Mouse (Mus musculus) c-Kit-positive CD71-positive TER-119-negative erythroid progenitor cells, embryonic 14.5 days (primary cell): Measurements from ENCODE around the gene Ctdspl.
A peak's percentile ranks its signal among the peaks of the same experiment; 100 is the strongest.

Experiments used
- DNase-seq: peaks from one replicate; pipeline ENCODE4 v3.0.0-alpha.2; 2013; ENCODE audit warnings: low read depth

Ctdspl gene

DNA sequence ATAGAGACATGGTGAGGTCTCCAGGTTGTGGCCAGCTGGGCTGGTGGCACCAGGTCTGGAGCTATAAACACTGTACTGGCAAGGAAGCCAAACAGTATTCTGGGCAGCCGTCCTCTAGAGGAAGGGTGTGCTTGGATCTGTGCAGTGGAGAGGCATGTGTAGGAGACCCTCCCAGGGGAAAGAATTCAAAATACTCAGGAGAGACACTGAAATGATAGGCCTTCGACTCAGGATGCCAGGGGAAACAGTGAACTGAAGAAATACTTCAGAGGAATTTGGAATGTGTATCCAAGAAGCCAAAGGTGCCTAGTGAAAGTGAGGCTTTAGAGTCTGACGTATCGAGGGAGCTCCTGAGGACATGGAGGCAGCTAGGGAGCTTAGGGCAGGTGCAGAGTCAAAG lies 23.4 kb downstream of the Ctdspl start:
- DNase-seq = no peak

DNA sequence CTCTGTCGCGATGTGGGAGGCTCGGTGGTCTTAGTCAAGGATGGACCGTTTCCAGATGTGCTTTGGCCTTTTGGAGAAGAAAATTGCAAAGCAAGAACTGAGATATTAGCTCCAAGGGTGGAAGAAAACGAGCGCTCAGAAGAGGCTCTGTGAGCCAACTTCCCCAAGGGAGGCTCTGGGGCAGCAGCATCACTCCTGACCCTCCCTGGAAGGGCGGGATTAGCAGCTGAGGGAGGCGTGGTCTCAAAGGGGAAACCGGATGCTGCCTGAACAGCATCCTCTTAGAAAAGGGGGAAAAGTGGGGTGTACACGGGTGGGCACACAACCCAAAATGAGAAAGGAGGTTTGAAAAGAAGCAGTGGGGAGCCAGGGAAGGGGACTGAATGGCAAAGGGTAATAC lies 23.8 kb downstream of the Ctdspl start:
- DNase-seq = no peak

DNA sequence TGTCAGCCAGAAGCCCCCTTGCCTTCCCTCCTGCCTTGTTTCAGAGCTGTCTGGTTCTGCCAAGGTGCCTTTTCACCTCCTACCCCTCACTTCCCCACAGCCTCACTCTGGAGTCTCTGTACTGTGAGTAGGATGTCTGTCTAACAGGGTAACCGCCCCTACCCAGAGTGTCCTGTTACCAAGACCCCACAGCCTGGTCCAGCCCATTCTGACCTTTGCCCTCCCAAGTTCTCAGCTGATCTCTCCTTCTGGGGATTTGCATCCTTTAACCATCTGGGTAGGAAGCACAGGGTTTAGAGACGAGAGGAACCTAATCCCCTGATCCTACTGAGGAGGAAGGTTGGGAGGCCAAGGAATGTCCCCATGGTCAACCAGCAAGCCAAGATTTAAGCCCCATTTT lies 24.5 kb downstream of the Ctdspl start:
- DNase-seq = no peak

DNA sequence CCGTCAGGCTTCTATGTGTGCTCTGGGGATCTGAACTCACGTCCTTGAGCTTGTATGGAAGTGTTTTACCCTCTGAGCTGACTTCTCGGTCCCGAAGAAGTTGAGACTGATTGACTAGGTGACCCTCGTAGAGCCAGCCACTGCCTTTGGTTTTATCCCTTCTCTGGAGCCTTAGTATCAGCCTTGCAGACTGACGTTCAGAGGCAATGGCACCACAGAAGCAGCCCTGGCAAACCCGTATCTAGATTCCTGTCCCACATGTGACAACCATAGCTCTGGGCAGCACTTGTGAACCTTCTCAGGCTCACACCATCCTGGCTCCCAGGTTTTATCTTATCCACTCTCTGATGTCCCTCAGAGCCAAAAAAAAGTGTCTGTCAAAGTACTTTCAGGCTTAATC lies 25.1 kb downstream of the Ctdspl start:
- DNase-seq = no peak

DNA sequence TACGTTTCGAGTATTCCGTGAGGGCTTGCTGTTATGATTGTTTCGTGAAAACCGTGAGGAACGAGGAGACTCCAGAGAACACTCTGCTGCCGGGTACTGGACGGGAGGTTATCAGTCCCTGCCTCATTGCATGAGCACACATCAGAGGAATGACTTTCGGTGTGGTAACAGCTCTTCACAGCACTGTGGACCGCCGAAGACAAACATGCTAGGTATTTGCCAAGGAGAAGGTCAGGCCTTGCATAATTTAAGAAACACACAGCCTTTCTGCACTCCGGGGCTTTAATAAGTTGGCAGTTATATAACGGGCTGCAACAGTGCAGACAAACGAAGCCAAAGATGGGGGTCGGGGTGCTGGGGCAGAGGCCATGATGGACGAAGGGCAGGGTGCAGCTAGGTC lies 25.9 kb downstream of the Ctdspl start:
- DNase-seq = no peak

DNA sequence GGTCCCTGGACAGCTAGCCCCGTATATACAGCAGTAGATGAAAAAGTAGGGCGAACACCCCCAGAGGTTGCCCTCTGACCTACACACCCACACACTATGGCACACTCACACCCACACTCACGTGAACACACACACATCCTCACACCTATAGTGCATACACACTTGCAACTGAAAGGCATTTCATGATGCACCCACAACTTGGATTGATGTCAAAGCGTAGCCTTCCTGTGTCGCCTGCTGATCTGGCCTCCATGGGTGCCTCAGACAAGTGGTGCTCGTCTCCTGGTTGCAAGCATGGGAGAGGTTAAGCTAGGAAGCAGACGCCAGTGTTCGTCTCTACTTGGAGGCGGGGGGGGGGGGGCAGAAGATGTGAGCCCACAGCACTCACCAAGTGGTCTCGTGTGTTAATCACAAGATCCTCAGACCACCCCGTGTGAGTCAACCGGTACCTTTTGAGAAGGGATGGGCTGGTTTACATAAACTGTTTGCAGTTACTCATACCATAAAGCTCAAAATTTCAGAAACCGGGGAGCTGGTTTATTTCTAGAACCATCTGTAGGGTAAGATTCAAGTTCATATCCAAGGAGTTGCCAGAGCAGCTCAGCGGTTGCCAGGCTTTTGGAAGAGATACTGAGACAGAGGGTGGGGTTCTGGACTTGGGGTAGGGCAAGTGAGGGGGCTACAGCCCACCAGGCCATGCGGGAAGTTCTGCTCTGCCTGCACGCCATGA lies 27.4 kb downstream of the Ctdspl start:
- DNase-seq = no peak

DNA sequence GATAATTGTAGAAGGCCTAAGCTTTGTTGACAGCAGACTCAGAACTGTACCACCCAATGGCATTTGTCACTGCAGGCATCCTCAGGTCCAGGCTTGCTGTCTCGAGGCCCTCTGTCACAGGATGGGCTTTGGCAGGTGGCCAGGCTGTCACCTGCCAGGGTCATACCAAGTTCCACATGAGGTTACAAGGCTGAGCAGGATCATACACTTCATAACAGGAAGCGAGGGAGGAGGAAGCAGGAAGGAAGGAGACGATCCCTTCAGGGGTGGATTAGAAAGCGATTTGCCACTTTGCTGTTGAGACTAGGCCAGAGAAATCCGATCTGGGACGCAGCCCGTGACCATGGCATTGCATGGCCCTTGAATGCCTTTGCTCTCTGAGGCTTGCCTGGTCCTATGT lies 32.5 kb downstream of the Ctdspl start:
- no peak for DNase-seq

DNA sequence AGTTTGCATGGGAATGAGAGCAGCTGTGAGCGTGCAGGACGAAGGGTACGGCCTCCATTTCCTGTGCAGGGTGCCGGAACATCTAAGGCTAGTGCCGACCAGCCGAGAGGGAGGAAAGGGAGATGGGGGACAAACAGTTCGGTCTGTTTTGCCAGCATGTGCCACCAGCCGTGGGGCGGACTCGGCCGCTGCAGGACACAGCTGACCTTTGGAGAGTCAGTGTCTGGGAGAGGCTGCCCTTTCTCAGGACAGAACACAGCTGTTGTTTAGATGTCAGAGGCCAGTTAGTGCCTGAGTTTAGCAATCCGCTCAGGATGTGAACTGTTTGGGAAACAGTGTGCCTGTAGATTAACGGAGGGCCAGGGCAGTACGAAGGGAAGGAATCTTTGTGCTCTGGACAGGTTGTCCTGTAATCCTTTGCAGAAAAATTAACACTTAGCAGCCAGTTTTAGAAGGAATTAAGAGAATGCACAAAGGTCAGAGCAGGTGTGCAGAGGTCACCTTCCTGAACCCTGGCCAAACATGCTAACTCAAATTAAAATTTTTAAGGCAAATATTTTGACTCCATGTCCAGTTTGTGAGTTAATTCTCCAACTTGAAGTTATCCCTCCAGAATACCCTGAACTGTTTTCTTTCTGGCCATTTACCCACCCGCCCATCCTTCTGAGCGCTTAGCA lies 34.3 kb downstream of the Ctdspl start:
- no peak for DNase-seq

DNA sequence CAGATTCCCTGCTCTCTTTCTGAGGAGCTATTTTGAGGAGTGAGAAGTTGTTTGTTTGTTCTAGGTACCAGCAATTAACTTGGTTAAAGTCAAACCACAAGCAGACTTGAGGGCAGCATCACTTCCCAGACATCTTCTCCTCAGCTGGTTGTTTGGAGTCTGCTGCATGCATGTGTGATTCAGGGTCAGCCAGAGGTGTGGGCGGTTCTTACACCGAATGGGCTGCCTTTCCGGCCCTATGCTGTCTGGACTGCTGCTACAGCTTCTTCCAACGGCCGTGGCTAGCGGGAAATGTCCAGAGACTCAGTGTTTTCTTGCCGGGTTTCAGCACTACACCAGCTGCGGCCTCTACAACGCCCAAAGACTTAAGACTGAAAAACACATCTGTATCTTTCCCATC lies 36.9 kb downstream of the Ctdspl start:
- DNase-seq = no peak

DNA sequence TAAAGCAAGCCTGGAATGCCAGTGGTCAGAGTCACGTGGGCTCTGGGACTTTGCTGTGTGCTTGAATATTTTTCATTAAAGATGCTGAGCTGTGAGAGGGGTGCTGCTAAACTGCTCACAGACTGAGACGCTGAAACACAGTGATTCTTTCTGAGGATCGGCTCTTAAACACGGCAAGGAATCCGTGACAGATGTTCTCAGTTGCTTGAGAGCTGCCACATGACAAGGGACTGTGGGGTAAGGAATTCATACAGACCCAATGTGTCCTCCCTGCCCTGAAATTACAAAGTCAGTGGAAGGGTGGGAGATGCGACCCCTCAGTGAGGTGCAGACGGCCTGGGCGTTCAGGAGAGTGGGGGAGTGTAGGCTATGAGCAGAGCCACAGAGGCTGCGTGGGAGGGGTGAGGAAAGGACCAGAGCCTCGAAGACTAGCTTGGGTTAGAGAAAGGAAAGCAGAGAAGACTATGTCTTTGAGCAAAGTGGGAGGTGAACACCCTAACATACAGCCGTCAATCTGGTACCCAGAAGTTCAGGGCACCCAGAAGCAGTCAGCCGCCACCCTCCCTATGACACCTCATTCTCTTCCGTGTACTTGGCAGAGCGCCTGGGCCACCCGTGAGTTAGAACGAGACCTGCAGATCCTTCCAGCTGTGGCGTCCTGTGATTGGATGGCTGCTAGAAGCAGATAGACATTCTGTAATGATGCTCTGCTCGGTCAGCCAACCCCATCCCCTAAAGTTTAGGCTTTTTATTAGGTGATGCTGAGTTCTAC lies 38.2 kb downstream of the Ctdspl start:
- DNase-seq = no peak

DNA sequence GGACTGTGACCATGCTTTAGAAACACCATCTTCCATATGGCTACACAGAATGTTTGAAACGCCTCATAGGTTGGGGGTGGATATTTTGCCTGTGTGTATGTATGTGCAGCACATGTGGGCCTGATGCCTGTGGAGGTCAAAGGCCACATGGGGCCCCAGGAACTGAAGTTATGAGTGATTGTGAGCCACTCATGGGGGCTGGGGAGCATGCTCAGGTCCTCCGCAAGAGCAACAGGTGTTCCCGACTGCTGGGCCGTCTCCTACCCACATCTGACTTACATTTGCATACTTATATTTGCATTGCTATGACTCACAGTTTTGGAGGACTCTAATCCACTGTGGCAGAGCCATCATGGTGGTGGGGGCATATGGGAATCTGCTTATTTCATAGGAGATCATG lies 43.6 kb downstream of the Ctdspl start:
- DNase-seq = no peak

DNA sequence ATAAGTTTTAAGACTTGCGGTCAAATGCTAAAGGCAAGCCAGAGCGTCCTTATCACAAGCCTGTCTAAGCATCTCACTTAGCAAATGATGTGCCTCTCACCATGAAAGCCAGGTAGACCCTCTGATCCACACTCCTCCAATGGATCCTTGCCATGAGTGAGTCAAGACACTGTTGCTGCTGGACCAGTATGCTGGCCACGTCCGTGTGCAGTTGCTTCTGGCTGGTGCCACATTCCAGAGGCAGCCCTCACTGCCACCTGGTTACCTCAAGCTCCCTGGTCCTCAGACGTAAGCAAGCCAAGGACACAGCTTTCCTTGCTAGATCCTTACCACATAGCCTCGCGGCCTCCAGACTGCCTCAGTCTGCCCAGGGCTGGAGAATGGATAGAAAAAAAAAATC lies 46.8 kb downstream of the Ctdspl start:
- DNase-seq = no peak

DNA sequence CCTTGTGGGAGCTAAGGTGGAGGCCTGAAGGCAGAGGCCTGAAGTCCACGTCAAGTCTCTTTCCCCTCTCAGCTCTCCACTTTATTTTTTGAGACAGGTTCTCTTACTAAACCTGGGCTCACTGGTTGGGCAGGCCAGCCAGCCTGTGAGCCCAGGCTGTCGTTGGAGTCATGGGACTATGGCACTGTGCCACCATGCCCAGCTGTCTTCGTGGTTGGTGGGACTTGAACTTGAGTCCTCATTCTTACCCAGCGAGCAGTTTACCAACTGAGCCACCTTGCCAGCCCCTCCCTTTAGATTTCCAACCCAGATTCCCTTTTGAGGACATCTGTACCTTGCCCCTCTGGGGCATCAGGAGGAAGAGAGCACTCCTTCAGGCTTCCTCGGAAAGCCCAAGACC lies 47.3 kb downstream of the Ctdspl start:
- no peak for DNase-seq

DNA sequence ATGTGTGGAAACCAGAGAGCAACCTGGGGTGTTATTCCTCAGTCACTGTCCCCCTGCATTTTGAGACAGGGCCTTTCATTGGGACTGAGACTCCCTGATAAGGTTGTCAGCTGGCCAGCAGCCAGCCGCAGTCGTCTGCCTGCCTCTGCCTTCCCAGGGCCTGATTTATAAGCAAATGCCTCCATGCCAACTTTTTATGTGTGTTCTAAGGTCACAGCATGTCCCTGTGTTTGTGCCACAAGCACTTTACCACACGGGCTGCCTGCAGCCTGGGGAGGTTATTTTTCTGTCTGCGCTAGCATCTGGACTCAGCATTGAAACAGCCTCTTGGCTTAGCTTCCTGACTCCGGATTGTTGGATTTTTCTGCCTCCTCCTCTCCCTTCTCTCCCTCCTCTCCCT lies 47.9 kb downstream of the Ctdspl start:
- DNase-seq = no peak

DNA sequence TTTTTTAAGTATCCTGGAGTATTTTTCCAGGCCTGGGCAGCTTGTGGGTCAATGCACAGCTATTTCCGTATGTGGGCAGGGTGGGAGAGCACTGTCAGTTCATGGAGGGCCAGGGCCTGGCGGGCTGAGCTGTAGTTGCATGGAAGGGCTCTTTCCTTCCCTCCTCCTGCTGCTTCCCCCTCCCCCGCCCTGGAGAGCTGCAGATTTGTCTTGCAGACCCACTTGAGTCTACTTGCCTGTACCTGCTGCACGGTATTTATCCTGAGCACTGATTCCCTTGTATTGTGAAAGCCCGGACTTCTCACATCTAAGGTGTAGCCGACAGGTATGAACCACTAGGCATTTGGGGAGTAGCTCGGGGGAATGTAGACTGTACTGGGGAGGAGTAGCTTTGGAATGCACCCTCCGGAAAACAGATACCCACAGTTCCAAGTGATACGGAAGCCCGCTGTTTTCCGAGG lies 49.0 kb downstream of the Ctdspl start:
- no peak for DNase-seq

DNA sequence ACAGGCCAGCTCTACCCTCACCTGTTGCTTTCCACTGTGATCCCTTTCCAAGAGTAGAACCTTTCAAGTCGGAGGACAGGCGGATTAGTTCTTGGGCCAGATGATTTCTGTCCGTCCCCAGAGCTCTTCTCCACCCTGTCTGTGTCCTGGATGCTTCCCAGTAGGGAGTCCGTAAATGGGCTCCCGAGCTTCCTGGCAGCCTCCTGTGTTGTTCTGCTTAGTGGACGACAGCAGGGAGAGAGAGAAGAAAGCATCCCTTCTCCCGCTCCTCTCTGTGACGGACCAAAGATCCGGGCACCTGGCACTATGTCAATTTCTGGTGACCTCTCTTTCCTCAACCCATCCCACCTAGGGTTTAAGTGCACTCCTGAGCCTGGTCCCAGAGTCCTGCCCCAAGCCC lies 49.5 kb downstream of the Ctdspl start:
- no peak for DNase-seq

DNA sequence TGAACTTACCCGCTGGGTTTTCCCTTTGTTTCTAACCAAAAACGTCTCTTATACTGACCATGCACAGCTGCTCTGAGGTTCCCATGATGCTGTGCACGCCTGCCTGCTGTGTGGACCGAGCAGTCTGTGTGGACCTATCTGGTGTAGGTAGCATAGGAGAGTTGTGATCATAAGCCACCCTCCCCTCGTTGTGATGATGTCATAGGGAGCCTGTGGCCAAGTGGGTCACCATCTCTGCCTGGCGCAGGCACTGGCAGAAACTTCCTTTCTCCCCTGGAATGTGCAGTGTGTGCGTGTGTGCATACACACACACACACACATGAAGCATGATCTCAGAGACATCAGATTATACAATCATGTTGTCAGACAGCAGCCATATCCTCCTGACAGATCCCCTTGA lies 50.3 kb downstream of the Ctdspl start:
- DNase-seq = no peak

DNA sequence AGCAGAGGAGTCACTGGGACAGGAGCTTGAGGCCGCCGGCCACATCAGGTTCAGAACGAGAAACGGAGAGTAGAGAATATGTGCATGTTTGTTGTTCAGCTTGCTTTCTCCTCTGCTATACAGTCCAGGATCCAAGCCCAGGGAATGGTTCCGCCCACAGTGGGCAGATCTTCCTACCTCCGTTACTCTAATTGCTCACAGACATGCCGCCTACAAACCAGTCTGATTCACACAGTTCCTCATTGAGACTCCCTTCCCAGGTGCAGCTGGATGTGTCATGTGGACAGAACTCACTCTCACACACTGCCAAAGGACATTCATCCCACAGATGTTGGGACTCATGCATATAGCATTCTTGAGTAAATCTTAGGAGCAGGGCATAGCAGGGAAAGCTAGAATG lies 51.2 kb downstream of the Ctdspl start:
- no peak for DNase-seq

DNA sequence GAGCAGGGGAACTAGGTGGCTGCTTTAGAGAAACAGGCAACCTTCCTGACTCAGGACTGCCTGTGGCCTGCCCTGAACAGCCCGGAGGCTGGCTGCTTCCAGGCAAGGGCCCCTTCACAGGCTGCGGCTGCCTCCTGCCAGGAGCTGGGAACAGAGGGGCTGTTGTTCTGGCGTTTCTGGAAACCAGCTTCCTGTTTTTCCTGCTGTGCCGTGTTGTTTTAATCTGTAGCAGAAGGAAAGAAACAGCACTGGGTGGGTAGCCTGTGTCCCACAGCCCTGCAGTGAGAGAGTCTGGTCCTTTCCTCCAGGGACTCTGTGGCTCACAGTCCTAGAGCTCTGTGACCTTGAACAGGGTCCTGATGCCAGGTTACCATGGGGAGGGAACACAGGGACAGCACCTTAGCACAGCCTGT lies 54.2 kb downstream of the Ctdspl start:
- DNase-seq = no peak

DNA sequence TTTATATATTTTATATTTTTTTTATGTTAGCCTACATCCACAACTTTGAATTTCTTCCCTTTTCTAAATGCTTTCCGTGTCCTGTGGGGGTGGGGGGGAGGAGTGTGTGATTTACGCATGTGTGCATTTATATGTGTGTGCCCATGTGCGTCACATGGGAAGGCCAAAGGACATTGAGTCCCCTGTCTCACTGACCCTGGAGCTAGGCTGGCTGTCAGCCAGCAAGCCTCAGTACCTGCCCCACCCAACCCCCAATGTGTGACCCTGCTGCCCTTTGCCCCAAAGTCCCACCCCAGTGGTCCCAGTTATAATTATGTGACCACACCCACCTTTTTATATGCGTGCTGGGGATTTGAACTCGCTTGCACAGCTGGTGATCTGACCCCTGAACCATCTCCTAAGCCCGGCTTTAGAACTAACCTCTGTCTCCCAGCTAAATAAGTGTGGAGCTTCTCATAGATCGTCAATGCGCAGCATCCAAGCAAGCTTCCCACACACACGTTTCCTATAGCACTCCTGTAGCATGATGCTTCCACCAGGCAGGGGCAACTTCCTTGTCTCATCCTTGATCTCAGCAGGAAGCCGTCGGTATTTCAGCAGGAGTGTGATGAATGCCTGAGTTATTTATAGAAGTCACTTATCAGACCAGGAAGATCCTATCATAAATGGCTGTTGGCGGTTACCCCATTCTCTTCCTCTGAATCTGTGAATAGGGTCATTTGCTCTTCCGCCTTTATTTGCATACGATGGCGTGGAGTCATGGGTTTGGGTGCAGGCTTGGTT lies 58.6 kb downstream of the Ctdspl start:
- no peak for DNase-seq

DNA sequence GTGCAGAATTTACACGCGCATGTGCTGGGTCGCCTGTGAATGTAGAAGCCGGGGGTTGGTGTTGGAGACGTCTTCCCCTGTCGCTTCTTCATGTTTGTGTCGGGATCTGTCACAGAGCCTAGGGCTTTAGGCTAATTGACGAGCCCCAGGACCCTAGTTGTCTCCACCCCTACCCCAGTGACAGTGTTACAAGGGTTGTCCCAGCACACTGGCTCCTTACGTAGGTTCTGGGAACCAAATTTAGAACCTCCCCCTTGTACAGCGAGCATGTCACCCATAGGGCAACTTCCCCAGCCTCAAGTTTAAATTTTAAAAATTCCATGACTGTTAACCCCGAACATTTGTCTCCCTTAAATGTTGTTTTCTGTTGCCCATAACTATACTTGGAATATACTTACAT lies 60.0 kb downstream of the Ctdspl start:
- no peak for DNase-seq

DNA sequence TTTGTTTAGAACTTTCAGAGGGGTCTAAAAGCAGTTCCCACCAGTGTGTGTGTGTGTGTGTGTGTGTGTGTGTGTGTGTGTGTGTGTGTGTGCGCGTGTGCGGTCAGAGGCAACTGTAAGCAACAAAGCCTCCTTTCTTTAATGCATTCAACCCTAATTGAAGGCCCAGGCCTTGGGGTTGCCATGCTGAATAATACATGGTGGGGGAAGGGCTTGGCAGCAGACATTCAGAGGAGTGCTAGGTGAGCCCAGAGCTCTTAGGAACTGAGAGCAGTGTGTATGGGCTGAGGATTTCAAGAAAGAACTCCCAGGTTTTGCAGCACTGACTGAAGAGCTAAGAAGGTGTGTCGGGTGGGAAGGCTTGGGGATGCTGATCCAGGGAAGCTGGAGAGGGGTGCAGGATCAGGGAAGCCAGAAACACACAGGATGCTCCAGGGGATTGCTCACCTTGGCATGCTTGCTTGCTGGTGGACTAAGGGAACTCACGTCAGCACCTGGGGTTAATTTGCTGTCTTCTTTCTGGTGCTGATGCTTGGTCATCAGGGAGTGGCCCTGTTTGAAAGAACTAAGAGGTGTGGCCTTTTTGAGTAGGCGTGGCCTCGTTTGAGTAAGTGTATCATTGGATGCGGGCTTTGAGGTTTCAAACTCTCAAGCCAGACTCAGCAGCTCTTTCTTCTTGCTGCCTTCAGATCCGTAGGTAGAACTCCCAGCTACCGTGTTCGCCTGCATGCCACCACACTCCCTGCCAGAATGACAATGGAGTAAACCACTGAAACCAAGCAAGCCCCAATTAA lies 62.7 kb downstream of the Ctdspl start:
- DNase-seq = peak; percentile 17
